Mouse (Mus musculus): Measurements from ENCODE around the gene Hectd1.

- TF ChIP-seq CTCF (conservative IDR thresholded peaks at IDR 0.05; ENCODE audit: low read length), result no peak
- TF ChIP-seq NANOG (IDR thresholded peaks at IDR 0.05; ENCODE audit: borderline replicate concordance, low read length), result no peak
Measured at GRCm38 (mm10) chr12:51709741-51710140, 119.6 kb downstream of the Hectd1 start.

All from E14TG2a.4 (cell line).